Mouse (Mus musculus): Measurements from ENCODE around the gene Tlx3. TPM values are rescaled to one million over a fixed set of nuclear protein-coding genes. Genes with fewer than 3 reads are reported as not detected.

Tlx3 gene
- not detected in 2 replicates for polyA plus RNA-seq (2014; fragmentation: Nextera tagmentation; extraction: Ambion mirVana)

DNA sequence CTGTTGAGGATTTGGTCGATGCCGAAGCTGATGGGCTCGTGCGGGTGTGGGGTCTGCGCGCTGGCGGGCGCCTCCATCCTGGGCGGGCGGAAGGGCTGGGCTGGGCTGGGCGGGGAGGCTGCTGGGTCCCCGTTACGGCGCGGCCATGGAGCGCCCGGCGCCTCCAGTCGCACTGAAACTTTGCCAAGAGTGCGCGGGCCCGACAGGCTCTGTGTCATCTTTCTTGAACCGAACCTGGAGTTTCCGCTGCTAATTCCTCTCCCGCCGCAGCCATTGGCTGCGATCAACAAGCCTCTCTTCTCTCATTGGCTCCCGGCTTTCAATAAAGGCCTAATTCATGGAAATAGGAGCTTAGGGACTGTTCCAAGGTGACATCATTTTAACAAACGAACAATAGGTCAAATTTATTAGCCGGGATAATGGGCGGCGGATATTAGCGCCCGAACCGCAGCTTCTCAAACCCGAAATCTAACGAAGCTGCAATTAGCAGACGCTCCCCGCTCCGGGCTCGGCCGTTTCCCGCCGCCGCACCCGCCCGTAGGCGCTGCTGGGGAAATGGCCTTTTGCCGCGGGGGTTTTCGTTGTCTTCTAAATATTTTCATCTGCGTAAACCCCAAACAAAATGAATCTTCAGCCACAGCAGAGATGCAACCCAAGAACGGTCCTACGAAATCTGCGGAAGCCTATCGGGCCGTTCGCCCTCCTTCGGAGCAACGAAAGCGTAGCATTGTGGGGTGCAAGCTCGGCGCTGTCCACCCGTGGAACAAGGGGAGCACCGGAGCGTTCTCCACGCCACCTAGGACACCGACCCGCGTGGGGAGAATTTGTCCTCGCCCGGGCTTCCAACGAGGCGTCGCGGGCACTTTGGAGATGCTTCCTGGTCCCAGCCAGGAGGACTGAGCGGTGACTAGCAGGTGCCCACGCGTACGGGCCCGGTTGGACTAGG, at the start of gene Tlx3:
Tlx3 (minus strand) TSS at position 207 of the 946 bp plus-strand sequence.
- Histone ChIP-seq H3K9ac (replicated peaks; ENCODE audit: low read depth, low read length) (no peak within 1 kb of the TSS), H3K27ac (ENCODE audit: low read length) (no peak within 1 kb of the TSS), H3K4me3 (ENCODE audit: low read depth, low read length) (peak within 1 kb of the TSS; percentile 27), H3K27me3 (ENCODE audit: control insufficient read depth, insufficient read depth, low read length) (peaks cover 71% of the 10 kb centered on the region), H3K36me3 (ENCODE audit: control insufficient read depth, insufficient read depth, low read length) (no peaks in the 10 kb centered on the region), H3K4me2 (replicated peaks; ENCODE audit: low read depth, low read length) (peak within 1 kb of the TSS; percentile 40), H3K9me3 (ENCODE audit: control insufficient read depth, low read depth, low read length) (no peaks in the 10 kb centered on the region), H3K4me1 (ENCODE audit: control insufficient read depth, insufficient read depth, low read length) (peaks cover 17% of the 10 kb centered on the region)
- WGBS = under 1% methylated on average over 81 of the region's 81 CpGs
- ATAC-seq (ENCODE audit: insufficient number of reproducible peaks, insufficient read depth, low FRiP score, low read depth) = peak; percentile 50; the same call in 1 of the 2 replicates

GRCm38 (mm10) chr11:33240295-33240694, 36.9 kb upstream of the Tlx3 start:
- ATAC-seq (ENCODE audit: insufficient number of reproducible peaks, insufficient read depth, low FRiP score, low read depth) = no peak
- Histone ChIP-seq H3K4me2 (replicated peaks; ENCODE audit: low read depth, low read length) (no peak overlapping the region), H3K4me3 (ENCODE audit: low read depth, low read length) (no peak overlapping the region), H3K36me3 (ENCODE audit: control insufficient read depth, insufficient read depth, low read length) (no peaks in the 10 kb centered on the region), H3K9me3 (ENCODE audit: control insufficient read depth, low read depth, low read length) (no peaks in the 10 kb centered on the region), H3K27ac (ENCODE audit: low read length) (no peak overlapping the region), H3K4me1 (ENCODE audit: control insufficient read depth, insufficient read depth, low read length) (no peaks in the 10 kb centered on the region), H3K9ac (replicated peaks; ENCODE audit: low read depth, low read length) (no peak overlapping the region), H3K27me3 (ENCODE audit: control insufficient read depth, insufficient read depth, low read length) (no peaks in the 10 kb centered on the region)
- WGBS = 62% methylated on average over 3 of the region's 3 CpGs

- ATAC-seq (ENCODE audit: insufficient number of reproducible peaks, insufficient read depth, low FRiP score, low read depth) = no peak
- H3K36me3 ChIP-seq (ENCODE audit: control insufficient read depth, insufficient read depth, low read length) = no peaks in the 10 kb centered on the region
- no peak overlapping the region for H3K27ac ChIP-seq (ENCODE audit: low read length)
- no peaks in the 10 kb centered on the region for H3K27me3 ChIP-seq (ENCODE audit: control insufficient read depth, insufficient read depth, low read length)
- H3K4me3 ChIP-seq (ENCODE audit: low read depth, low read length) = no peak overlapping the region
- no peak overlapping the region for H3K4me2 ChIP-seq (replicated peaks; ENCODE audit: low read depth, low read length)
- 0 out of 2 replicates have a peak, but pooled peaks cover 3% of the 10 kb centered on the region for H3K4me1 ChIP-seq (ENCODE audit: control insufficient read depth, insufficient read depth, low read length)
- no peak overlapping the region for H3K9ac ChIP-seq (replicated peaks; ENCODE audit: low read depth, low read length)
- no peaks in the 10 kb centered on the region for H3K9me3 ChIP-seq (ENCODE audit: control insufficient read depth, low read depth, low read length)
- WGBS = 44% methylated on average over 3 of the region's 3 CpGs
Measured at GRCm38 (mm10) chr11:33234134-33234533, 30.7 kb upstream of the Tlx3 start.

DNA sequence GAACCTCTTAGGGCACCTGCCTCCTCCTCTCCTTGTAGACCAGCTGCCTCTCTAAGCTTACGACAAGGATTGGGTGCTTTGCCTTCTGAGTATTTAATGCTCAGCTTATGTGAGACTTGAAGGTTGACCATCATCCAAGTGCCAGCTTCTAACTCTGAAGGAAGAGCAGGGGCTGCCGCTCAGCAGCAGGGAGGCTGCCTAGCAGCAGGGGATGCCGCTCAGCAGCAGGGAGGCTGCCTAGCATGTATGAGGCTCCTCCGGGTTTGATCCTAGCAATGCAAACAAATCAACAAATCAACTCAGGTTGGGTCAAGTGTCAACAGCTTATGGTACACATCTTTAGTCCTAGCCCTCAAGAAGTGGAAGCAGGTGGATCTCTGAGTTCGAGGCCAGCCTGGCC, 28.7 kb upstream of the Tlx3 start:
- Histone ChIP-seq H3K4me1 (ENCODE audit: control insufficient read depth, insufficient read depth, low read length) (0 out of 2 replicates have a peak, but pooled peaks cover 3% of the 10 kb centered on the region), H3K9ac (replicated peaks; ENCODE audit: low read depth, low read length) (no peak overlapping the region), H3K4me2 (replicated peaks; ENCODE audit: low read depth, low read length) (no peak overlapping the region), H3K4me3 (ENCODE audit: low read depth, low read length) (no peak overlapping the region), H3K27me3 (ENCODE audit: control insufficient read depth, insufficient read depth, low read length) (no peaks in the 10 kb centered on the region), H3K27ac (ENCODE audit: low read length) (no peak overlapping the region), H3K36me3 (ENCODE audit: control insufficient read depth, insufficient read depth, low read length) (no peaks in the 10 kb centered on the region), H3K9me3 (ENCODE audit: control insufficient read depth, low read depth, low read length) (no peaks in the 10 kb centered on the region)
- ATAC-seq (ENCODE audit: insufficient number of reproducible peaks, insufficient read depth, low FRiP score, low read depth) = no peak
- 74% methylated on average over 5 of the region's 5 CpGs for WGBS

DNA sequence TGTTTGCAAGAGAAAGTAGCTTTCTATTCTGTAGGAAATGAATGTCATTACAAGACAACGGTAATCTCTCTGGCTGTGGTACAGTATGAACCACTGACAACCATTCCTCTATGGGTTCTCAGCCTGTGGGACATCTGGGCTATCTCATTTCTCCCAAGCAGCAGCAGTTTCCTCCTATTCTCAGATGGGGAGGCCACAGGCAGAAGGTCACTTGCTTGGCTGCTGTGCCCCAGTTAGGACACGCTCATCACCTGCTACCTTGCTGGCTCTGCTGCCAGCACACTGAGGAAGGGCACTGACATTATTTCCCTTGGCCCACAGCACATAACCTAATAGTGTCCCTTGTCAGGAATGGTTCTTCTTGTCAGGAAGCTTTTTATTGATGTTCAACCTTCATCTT, 24.8 kb upstream of the Tlx3 start:
- no peaks in the 10 kb centered on the region for H3K36me3 ChIP-seq (ENCODE audit: control insufficient read depth, insufficient read depth, low read length)
- no peak for ATAC-seq (ENCODE audit: insufficient number of reproducible peaks, insufficient read depth, low FRiP score, low read depth)
- H3K27me3 ChIP-seq (ENCODE audit: control insufficient read depth, insufficient read depth, low read length) = no peaks in the 10 kb centered on the region
- no peak overlapping the region for H3K4me2 ChIP-seq (replicated peaks; ENCODE audit: low read depth, low read length)
- 89% methylated on average over 2 of the region's 2 CpGs for WGBS
- no peak overlapping the region for H3K4me3 ChIP-seq (ENCODE audit: low read depth, low read length)
- no peaks in the 10 kb centered on the region for H3K9me3 ChIP-seq (ENCODE audit: control insufficient read depth, low read depth, low read length)
- no peak overlapping the region for H3K9ac ChIP-seq (replicated peaks; ENCODE audit: low read depth, low read length)
- H3K27ac ChIP-seq (ENCODE audit: low read length) = no peak overlapping the region
- H3K4me1 ChIP-seq (ENCODE audit: control insufficient read depth, insufficient read depth, low read length) = no peaks in the 10 kb centered on the region

GRCm38 (mm10) chr11:33226516-33226915, 23.1 kb upstream of the Tlx3 start:
- WGBS = 79% methylated on average over 8 of the region's 8 CpGs
- no peaks in the 10 kb centered on the region for H3K36me3 ChIP-seq (ENCODE audit: control insufficient read depth, insufficient read depth, low read length)
- H3K4me1 ChIP-seq (ENCODE audit: control insufficient read depth, insufficient read depth, low read length) = no peaks in the 10 kb centered on the region
- no peaks in the 10 kb centered on the region for H3K9me3 ChIP-seq (ENCODE audit: control insufficient read depth, low read depth, low read length)
- H3K9ac ChIP-seq (replicated peaks; ENCODE audit: low read depth, low read length) = no peak overlapping the region
- no peak overlapping the region for H3K4me3 ChIP-seq (ENCODE audit: low read depth, low read length)
- no peaks in the 10 kb centered on the region for H3K27me3 ChIP-seq (ENCODE audit: control insufficient read depth, insufficient read depth, low read length)
- H3K27ac ChIP-seq (ENCODE audit: low read length) = no peak overlapping the region
- no peak overlapping the region for H3K4me2 ChIP-seq (replicated peaks; ENCODE audit: low read depth, low read length)
- ATAC-seq (ENCODE audit: insufficient number of reproducible peaks, insufficient read depth, low FRiP score, low read depth) = no peak

GRCm38 (mm10) chr11:33221566-33222365, 18.4 kb upstream of the Tlx3 start:
- no peak overlapping the region for H3K4me2 ChIP-seq (replicated peaks; ENCODE audit: low read depth, low read length)
- H3K9me3 ChIP-seq (ENCODE audit: control insufficient read depth, low read depth, low read length) = no peaks in the 10 kb centered on the region
- no peak overlapping the region for H3K9ac ChIP-seq (replicated peaks; ENCODE audit: low read depth, low read length)
- no peak overlapping the region for H3K27ac ChIP-seq (ENCODE audit: low read length)
- ATAC-seq (ENCODE audit: insufficient number of reproducible peaks, insufficient read depth, low FRiP score, low read depth) = 0 out of 2 replicates have a peak, but pooled peaks have one; percentile 21
- H3K4me3 ChIP-seq (ENCODE audit: low read depth, low read length) = no peak overlapping the region
- WGBS = 56% methylated on average over 11 of the region's 11 CpGs
- H3K27me3 ChIP-seq (ENCODE audit: control insufficient read depth, insufficient read depth, low read length) = no peaks in the 10 kb centered on the region
- no peaks in the 10 kb centered on the region for H3K4me1 ChIP-seq (ENCODE audit: control insufficient read depth, insufficient read depth, low read length)
- H3K36me3 ChIP-seq (ENCODE audit: control insufficient read depth, insufficient read depth, low read length) = no peaks in the 10 kb centered on the region

DNA sequence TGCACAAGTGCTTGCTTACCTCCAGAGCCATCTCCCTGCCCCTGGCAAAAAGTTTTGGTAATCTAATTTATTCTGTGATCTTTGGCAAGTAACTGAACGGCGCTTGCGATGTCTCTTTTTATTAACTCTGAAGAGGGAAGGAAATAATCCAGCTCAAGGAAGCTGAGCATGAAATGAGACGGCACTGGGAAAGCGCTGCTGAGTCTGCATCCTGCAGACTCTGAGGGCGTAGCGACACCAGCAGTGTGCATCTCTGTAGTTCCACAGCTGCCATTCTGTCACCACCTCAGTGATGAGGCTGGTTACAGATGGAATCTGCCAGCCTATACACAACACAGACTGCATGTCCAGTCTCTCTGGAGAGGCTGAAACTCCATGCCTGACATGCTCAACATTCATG, 17.4 kb upstream of the Tlx3 start:
- 82% methylated on average over 7 of the region's 7 CpGs for WGBS
- no peak overlapping the region for H3K9ac ChIP-seq (replicated peaks; ENCODE audit: low read depth, low read length)
- H3K27me3 ChIP-seq (ENCODE audit: control insufficient read depth, insufficient read depth, low read length) = no peaks in the 10 kb centered on the region
- ATAC-seq (ENCODE audit: insufficient number of reproducible peaks, insufficient read depth, low FRiP score, low read depth) = no peak
- no peaks in the 10 kb centered on the region for H3K9me3 ChIP-seq (ENCODE audit: control insufficient read depth, low read depth, low read length)
- no peaks in the 10 kb centered on the region for H3K4me1 ChIP-seq (ENCODE audit: control insufficient read depth, insufficient read depth, low read length)
- no peak overlapping the region for H3K4me3 ChIP-seq (ENCODE audit: low read depth, low read length)
- no peak overlapping the region for H3K27ac ChIP-seq (ENCODE audit: low read length)
- no peaks in the 10 kb centered on the region for H3K36me3 ChIP-seq (ENCODE audit: control insufficient read depth, insufficient read depth, low read length)
- no peak overlapping the region for H3K4me2 ChIP-seq (replicated peaks; ENCODE audit: low read depth, low read length)

All from stomach, embryonic 14.5 days (tissue).